Mouse (Mus musculus): ENCODE results near the gene Cnih3.

The Cnih3 gene

DNA sequence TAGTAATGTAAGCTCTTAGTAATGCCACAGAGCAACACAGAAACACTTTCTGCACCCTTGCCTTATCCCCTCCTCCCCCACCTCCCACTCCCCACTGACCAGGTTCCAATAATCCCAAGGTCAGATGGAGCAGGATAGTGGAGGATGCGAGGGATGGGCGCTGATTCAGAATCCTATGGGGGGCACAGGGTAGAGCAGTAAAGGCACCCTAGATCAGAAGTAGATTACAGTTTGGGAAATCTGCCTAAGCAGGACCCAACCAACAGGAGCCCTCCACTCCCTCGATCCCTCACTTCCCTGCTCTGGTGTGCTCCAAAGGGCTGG is 423 bp upstream of the Cnih3 start:
- no peak for DNase-seq (ENCODE audit: low read depth in 1 of 2, low spot score in 2 of 2)

DNA sequence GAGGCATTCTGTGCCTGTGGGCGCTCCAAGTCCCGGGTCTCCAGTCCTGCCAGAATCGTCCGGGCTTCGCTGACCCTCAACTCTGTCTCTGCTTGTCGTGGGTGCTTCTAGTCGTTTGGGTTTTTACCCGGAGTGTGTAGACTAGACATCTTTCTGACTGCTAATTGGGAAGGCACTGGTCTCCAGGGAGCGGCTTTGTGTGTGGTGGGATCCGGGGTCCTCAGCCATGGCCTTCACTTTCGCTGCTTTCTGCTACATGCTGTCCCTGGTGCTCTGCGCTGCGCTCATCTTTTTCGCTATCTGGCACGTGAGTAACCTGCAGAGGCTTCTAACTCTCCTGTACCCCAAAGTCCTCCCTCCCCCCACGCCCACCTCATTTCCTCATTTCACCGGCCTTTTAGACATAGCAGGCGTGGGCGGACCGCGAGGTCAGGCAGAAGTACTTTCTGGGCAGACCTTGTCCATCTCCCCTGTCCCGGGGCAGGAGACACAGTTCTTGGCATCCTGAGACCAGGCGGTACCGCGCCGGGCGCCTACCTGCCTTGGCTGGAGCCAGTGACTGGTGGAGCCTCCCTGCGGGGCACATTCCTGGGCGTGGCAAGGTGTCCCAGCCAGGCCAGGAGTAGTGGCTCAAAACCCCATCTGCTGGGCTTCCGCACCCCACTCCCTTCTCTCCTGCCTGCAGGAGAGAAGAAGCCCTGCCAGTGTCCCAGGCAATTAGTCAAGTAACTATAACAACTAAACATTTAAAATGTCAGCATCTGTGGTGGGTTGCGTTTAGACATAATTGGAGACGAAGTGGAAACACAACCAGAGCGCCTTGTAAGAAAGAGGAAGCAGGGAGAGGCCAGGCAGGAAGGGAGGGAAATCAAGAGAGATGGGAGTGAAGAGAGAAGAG is 1.0 kb downstream of the Cnih3 start:
- DNase-seq (ENCODE audit: low read depth in 1 of 2, low spot score in 2 of 2) = no peak

DNA sequence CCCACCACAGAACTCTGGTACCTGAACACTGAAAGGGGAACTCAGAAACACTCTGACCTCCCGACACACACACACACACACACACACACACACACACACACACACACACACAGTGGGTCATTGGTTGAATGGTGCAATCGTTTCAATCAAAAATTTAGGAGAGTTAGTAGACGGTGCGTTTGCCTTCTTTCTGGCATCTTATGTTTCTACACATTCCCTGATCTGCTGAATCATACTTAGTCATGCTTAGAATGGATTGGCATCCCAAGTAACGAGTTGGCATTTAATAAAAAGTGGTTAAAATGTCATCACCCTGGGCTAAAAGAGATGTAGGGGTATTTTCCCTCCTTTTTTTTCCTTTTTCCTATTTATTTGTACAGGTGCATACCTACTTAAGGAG is 3.3 kb downstream of the Cnih3 start:
- no peak for DNase-seq (ENCODE audit: low read depth in 1 of 2, low spot score in 2 of 2)

DNA sequence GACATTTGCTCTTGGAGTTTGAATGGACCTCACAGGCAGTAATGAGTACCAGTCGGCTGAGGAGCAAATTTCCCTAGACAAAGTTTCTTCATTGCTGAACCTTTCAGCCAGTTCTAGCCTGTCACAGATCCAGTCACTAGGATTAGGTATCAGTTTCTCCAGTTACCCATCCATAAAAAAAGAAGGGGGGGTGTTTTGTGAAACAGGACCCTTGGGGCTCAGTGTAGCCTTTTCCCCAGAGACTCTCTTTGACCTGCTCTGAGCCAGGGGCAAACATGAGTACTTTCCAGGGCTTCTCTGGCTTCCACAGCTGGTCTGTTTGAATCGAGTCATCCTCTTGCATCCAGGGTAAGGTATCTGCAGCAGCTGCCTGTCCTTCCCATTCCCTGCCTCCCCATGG is 5.4 kb downstream of the Cnih3 start:
- no peak for DNase-seq (ENCODE audit: low read depth in 1 of 2, low spot score in 2 of 2)

- DNase-seq (ENCODE audit: low read depth in 1 of 2, low spot score in 2 of 2) = no peak
Observed at GRCm38 (mm10) chr1:181358526-181358925, 6.1 kb downstream of the Cnih3 start.

- DNase-seq (ENCODE audit: low read depth in 1 of 2, low spot score in 2 of 2) = no peak
Observed at GRCm38 (mm10) chr1:181360732-181361131, 8.3 kb downstream of the Cnih3 start.

DNA sequence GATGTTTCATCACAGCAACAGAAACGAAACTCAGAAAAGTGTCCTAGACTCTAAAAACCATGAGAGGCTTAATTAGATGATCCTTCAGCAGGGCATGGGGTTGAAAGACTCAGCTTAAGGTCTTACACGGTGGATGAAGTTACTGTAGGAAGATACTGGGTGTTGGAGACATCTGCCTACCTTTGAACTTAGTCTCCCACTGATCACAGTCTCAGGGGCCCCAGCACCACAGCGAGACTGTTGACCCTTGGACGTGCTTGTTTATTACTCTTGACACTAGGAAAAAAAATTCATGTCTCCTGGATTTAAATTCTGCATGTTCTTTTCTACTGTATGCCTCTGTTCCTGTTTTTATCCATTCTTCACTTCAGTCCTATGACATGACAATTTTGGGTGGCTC is 11.6 kb downstream of the Cnih3 start:
- no peak for DNase-seq (ENCODE audit: low read depth in 1 of 2, low spot score in 2 of 2)

GRCm38 (mm10) chr1:181365376-181365775 is 12.9 kb downstream of the Cnih3 start:
- no peak for DNase-seq (ENCODE audit: low read depth in 1 of 2, low spot score in 2 of 2)

- DNase-seq (ENCODE audit: low read depth in 1 of 2, low spot score in 2 of 2) = no peak
Observed at GRCm38 (mm10) chr1:181368789-181369570, 16.6 kb downstream of the Cnih3 start.

- no peak for DNase-seq (ENCODE audit: low read depth in 1 of 2, low spot score in 2 of 2)
Observed at GRCm38 (mm10) chr1:181370370-181370769, 17.9 kb downstream of the Cnih3 start.

DNA sequence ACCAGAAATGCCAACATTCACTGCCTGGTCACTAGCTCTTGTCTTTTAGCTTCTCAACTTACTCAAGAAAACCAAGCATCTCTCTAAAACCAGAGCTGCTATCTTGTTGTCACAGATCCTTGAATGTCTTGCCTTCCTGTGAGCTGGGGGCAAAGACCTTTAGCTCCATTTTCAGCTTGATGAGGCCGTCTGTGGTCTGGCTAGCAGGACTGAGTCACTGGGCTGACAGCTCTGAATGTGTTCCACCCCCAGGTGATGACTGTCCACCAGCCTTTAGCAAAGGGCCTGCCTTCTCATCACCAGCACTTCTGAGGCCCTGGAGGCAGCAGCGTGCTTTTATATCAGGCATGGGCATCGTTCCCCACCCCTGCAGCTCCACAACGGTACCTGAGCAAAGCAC is 18.8 kb downstream of the Cnih3 start:
- no peak for DNase-seq (ENCODE audit: low read depth in 1 of 2, low spot score in 2 of 2)

DNA sequence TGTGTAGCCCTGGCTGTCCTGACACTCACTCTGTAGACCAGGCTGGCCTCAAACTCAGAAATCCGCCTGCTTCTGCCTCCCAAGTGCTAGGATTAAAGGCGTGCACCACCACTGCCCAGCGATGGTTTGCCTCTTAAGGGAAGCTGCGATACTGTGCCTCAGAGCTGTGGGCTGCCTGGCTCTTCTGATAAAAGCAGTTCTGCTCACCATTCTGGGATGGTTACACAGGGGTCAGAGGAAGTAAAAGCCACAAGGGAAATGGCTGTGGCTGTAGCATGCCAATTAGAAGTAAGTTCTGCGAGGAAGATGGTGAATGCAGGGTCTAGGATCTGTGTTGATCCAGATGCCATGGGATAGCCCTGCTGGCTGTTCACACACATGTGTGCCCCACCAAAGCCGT is 19.9 kb downstream of the Cnih3 start:
- DNase-seq (ENCODE audit: low read depth in 1 of 2, low spot score in 2 of 2) = no peak

- no peak for DNase-seq (ENCODE audit: low read depth in 1 of 2, low spot score in 2 of 2)
Observed at GRCm38 (mm10) chr1:181374627-181375374, 22.4 kb downstream of the Cnih3 start.

DNA sequence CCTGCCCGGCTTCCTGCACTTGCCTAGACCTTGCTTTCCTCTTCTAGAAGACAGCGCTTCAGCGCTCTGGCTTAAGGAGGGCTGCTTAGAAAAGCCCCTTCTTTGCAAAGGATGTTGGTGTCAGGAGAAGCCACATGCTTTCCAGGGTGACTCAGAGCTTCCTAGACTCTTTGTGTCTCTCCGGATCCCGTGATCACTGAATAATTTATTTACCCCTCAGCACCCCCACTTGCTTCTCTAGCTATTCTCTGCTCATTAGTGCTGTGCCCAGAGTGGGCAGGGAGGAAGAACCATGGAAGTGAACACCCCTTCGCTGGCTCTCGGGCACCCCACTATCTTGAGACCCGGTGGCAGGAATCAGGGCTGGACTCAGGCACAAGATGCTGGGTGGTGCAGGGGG is 24.0 kb downstream of the Cnih3 start:
- DNase-seq (ENCODE audit: low read depth in 1 of 2, low spot score in 2 of 2) = no peak

- peak in 1 of 2 experiments; percentile 22 for DNase-seq (ENCODE audit: low read depth in 1 of 2, low spot score in 2 of 2)
Observed at GRCm38 (mm10) chr1:181379664-181380063, 27.2 kb downstream of the Cnih3 start.

- no peak for DNase-seq (ENCODE audit: low read depth in 1 of 2, low spot score in 2 of 2)
Observed at GRCm38 (mm10) chr1:181381410-181382010, 29.1 kb downstream of the Cnih3 start.

GRCm38 (mm10) chr1:181389264-181389663 is 36.8 kb downstream of the Cnih3 start:
- no peak for DNase-seq (ENCODE audit: low read depth in 1 of 2, low spot score in 2 of 2)

DNA sequence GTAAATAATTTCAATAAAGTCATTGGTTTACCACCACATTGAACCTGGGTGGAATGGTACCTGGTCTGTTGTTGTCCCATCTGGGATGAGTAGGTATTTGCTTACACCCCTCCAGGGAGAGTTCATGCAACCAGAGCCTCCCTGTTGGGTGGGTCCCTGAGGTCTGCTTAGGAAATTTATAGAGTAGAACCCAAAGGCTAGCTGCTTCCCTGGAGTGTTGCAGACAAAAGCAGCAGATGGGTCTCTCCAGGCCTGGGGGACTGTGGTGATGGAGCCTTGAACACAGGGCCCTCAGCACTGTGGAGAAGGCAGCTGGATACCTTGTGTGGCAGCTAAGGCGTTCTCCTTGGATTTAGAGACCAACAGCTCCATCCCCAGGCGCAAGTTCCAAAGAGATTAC is 40.1 kb downstream of the Cnih3 start:
- DNase-seq (ENCODE audit: low read depth in 1 of 2, low spot score in 2 of 2) = no peak

DNA sequence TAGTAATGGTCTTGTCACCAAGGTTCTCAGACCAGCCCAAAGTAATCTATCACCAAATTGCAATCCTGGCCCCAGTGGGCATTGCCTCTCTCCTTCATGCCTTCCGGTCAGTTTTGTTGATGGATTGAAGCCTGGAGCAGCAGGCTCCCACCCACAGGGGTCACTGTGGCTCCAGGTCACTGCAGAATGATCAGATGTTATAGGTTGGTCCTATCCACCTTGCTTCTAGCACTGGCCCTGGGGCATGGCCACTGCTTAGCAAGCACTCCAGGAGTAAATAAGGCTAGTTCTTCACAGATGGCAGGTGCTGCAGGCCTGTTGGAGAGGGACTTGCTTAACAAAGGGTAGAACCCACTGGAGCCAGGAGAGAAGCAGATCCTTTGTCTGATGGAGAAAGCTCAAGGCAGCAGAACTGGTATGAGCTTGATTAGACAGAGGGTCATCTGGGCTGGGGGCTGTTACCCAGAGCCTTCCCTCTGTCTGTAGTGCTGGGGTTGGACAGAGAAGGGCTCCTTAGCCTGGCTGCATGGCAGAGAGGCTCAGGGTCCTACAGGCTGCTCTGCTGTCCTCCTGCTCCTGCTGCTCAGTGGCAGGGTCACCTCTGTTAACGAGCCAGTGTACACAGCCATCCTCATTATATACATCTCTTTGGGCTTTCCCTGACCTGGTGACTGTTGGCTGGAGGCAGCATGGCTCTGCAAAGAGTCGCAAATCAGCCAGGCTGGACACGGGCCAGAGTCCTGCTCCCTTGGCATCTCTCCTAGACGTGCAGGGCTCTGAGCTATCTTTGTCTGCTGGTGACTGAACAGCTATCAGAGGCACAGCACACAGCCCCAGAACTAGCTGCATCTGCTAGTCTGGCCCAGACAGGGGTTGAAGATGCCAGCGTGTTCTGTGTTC is 41.1 kb downstream of the Cnih3 start:
- no peak for DNase-seq (ENCODE audit: low read depth in 1 of 2, low spot score in 2 of 2)

GRCm38 (mm10) chr1:181395234-181395828 is 42.9 kb downstream of the Cnih3 start:
- peak; percentile 11 to 21 for DNase-seq (ENCODE audit: low read depth in 1 of 2, low spot score in 2 of 2)
